Mouse (Mus musculus) erythroblast, embryonic 14.5 days (primary cell): ENCODE measurements at regions not wholly inside any gene's neighbourhood (a gene's known extent, or its start where the extent isn't known, plus 50 kb on each side); places are given as distances from the start of the nearest gene placed in this dataset.

Source experiments
- H3K27me3 ChIP-seq: 2 replicates; pipeline ENCODE4 v1.6.1; 2012; ENCODE audit warnings: inconsistent platforms; ENCODE audit not compliant: control insufficient read depth
- H3K36me3 ChIP-seq: 2 replicates; pipeline ENCODE4 v1.6.1; 2012; ENCODE audit warnings: mild to moderate bottlenecking, inconsistent platforms; ENCODE audit not compliant: control insufficient read depth
- H3K4me1 ChIP-seq: 2 replicates; pipeline ENCODE4 v1.6.1; 2012; ENCODE audit warnings: inconsistent platforms; ENCODE audit not compliant: control insufficient read depth
- H3K4me3 ChIP-seq: replicated peaks from 2 replicates; pipeline ENCODE3; 2012; ENCODE audit warnings: moderate library complexity, mild to moderate bottlenecking, inconsistent platforms
- H3K9me3 ChIP-seq: 2 replicates; pipeline ENCODE4 v1.6.1; 2012; ENCODE audit warnings: low read length, inconsistent platforms, mixed read lengths; ENCODE audit not compliant: control insufficient read depth
- GATA1 ChIP-seq: IDR thresholded peaks from 2 replicates; pipeline ENCODE4 v1.6.1; 2012; ENCODE audit warnings: low read length, inconsistent platforms, mixed read lengths
- TAL1 ChIP-seq: IDR thresholded peaks from 3 replicates; pipeline ENCODE4 v1.6.1; 2012; ENCODE audit warnings: low read length, inconsistent platforms, mixed read lengths

DNA sequence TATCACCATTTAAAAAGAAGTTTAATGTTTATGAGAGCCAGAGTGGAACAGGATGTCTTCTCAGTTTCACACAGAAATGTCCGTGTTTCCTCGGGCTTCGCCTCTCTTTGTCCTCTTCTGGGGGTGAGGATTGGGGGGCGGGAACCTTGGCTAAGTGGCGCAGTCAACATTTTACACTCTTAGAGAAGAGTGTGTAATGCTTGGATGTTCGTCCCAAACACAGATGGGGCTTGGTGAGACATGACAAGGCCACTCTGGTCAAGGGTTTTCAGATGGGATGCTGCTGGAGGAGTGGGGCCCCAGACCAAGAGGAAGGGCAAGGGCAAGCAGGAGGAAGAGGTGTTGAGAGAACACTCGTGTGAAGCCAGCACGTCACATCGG, 172.6 kb upstream of the Clint1 start:
- H3K36me3 ChIP-seq: no peaks in the 10 kb centered on the region
- no peaks in the 10 kb centered on the region for H3K4me1 ChIP-seq
- H3K27me3 ChIP-seq: no peaks in the 10 kb centered on the region
- TF ChIP-seq GATA1: no peak
- no peak for TF ChIP-seq TAL1
- no peak overlapping the region for H3K4me3 ChIP-seq
- H3K9me3 ChIP-seq: no peaks in the 10 kb centered on the region

DNA sequence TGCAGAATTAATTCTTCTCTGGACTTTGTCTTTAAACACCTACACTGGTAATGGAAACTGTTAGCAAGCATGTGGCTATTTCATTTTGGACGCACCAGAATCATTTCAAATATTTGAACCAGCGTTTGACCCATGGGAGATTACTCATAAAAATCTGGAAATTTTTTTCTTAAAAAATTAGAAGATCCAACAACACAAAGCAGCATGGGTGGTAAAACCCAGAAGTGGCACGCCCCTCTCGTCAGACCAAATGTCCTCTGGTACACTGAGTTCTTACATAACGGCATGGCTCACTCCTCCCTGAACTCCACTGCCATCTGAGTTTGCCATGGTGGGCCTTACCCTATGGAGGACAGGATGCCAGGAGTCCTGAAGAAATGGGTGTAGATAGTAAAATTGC, 166.3 kb upstream of the Clint1 start:
- TF ChIP-seq TAL1 (no peak), GATA1 (no peak)
- Histone ChIP-seq H3K9me3 (no peaks in the 10 kb centered on the region), H3K27me3 (no peaks in the 10 kb centered on the region), H3K36me3 (no peaks in the 10 kb centered on the region), H3K4me3 (no peak overlapping the region), H3K4me1 (no peaks in the 10 kb centered on the region)

DNA sequence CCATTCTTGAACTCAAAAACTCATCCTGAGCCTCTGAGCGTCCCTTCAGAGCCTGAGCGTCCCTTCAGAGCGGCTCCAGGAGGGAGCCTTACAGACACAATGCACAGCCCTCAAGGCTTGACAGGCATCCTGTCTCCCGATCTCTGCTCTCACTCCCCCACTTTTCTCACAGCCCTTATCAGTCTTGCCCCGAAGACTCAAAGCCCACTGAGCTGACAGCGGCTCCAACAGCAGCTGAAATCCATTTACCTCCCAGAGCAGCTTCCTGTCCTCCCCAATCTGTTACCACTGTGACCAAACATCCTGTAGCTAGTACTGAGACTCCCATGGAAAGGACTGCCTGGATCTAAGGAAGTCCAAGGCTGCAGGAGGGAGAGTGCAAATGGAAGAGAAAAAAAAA, 158.6 kb upstream of the Clint1 start:
- H3K36me3 ChIP-seq: no peaks in the 10 kb centered on the region
- H3K4me1 ChIP-seq: no peaks in the 10 kb centered on the region
- no peak for TF ChIP-seq GATA1
- TF ChIP-seq TAL1: no peak
- no peaks in the 10 kb centered on the region for H3K27me3 ChIP-seq
- H3K9me3 ChIP-seq: peaks cover 2% of the 10 kb centered on the region; the same call in 1 of the 2 replicates
- H3K4me3 ChIP-seq: no peak overlapping the region

DNA sequence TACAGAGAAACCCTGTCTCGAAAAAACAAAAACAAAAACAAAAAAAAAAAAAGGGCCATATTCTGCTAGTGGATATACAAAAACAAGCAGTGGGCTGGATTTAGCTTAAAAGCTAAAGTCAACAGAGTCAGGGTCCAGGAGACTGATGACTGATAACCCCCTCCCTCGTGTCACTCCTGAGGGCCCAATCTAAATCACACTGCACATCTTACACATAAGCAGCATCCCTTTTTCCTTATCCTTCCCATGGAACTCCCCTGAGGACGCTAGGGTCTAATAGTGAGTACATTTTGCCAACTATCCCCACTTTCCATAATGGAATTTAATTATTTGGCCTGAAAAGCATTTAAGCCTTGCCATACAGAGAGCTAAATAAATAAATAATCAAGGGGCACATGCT, 150.3 kb upstream of the Clint1 start:
- TF ChIP-seq GATA1: no peak
- no peak for TF ChIP-seq TAL1
- Histone ChIP-seq H3K36me3 (no peaks in the 10 kb centered on the region), H3K9me3 (no peaks in the 10 kb centered on the region), H3K4me1 (no peaks in the 10 kb centered on the region), H3K4me3 (no peak overlapping the region), H3K27me3 (no peaks in the 10 kb centered on the region)

DNA sequence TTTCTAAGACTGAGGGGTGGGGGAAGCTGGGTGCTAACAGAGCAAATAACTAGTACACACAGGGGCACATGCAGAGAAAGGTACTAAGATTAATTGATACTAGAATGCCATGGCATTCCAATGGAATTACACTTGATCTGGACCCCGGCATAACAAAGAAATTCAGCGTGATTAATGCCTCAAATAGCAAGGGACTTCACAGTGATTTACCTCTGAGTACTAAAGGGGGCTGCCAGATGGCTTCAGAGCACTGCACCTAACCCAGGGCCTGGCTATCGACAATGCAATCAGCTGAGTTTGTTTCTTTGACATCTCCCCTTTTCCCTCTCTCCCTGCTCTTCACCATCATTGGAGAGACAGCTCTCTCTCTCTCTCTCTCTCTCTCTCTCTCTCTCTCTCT, 148.9 kb upstream of the Clint1 start:
- no peaks in the 10 kb centered on the region for H3K36me3 ChIP-seq
- no peak overlapping the region for H3K4me3 ChIP-seq
- no peaks in the 10 kb centered on the region for H3K4me1 ChIP-seq
- H3K9me3 ChIP-seq: no peaks in the 10 kb centered on the region
- H3K27me3 ChIP-seq: no peaks in the 10 kb centered on the region
- no peak for TF ChIP-seq TAL1
- TF ChIP-seq GATA1: no peak

DNA sequence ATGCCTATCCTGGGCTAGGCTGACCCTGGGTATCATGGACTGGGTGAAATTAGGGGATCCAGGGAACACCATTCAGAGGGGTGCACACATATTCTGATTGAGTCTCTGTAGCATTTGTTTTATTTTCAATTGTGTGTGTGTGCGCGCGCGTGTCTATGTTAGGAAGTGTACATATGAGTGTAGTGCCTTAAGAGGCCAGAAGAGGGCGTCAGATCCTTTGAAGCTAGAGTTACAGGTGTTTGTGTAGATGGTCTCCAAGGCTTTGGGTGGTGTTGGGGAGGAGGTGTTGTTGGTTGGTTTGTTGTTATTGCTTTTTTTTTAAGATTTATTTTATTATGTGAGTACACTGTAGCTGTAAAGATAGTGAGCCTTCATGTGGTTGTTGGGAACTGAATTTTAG, 147.4 kb upstream of the Clint1 start:
- Histone ChIP-seq H3K9me3 (no peaks in the 10 kb centered on the region), H3K4me1 (no peaks in the 10 kb centered on the region), H3K36me3 (no peaks in the 10 kb centered on the region), H3K4me3 (no peak overlapping the region), H3K27me3 (no peaks in the 10 kb centered on the region)
- TF ChIP-seq GATA1 (no peak), TAL1 (no peak)

DNA sequence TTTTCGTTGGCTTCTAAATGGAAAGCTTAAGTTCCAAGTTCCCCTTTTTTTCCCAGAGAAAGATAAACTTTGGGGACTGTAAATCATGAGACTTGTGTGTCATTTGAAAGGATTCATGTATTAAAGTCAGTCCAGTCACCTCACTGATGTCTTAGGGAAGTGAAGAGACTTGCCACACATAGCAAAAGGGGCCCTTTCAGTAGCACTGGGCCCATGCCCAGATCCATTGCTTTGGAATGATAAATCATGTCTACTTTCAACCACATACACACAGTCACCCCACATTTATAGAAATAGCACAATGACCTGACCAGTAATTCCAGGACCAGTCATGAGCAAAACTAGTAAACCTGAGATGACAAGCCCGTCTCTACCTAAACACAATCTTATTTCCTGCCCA, 133.2 kb upstream of the Clint1 start:
- no peaks in the 10 kb centered on the region for H3K4me1 ChIP-seq
- H3K36me3 ChIP-seq: no peaks in the 10 kb centered on the region
- TF ChIP-seq GATA1 (no peak), TAL1 (no peak)
- H3K27me3 ChIP-seq: no peaks in the 10 kb centered on the region
- H3K9me3 ChIP-seq: no peaks in the 10 kb centered on the region
- H3K4me3 ChIP-seq: no peak overlapping the region

DNA sequence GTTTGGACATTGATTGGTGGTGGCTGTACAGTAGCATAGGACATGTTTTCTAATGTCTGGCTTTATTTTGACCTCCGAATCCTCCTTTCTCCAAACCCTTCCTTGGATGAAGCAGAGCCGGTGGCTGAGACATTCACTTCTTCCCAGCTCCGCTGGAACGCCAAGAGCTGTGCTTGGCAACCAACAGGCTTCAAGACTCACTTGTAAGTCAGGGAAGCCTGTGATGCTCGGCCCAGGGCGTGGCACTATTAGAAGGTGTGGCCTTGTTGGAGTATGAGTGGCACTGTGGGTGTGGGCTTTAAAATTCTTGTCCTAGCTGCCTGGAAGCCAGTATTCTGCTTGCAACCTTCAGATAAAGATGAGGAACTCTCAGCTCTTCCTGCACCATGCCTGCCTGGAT, 132.0 kb upstream of the Clint1 start:
- Histone ChIP-seq H3K36me3 (no peaks in the 10 kb centered on the region), H3K9me3 (no peaks in the 10 kb centered on the region), H3K4me3 (no peak overlapping the region), H3K4me1 (no peaks in the 10 kb centered on the region), H3K27me3 (no peaks in the 10 kb centered on the region)
- TF ChIP-seq TAL1: no peak
- no peak for TF ChIP-seq GATA1

DNA sequence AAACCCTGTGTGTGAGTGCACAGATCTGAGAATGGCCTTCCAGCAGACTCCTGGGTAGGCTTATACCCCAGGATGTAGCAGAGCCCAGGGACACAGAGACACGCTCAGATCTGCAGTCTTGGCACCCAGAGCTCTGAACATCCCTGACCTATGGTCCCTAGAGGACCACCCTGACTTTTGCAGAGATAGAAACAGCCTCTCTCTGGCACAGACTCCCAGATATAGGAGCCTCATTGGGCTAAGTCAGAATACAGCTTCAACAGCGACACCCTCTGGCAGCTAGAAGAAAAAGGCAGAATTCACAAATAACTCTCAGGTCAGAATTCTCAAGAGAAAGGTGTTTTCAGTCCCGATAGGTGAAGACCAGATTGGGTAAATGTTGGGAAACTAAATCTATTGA, 115.3 kb upstream of the Clint1 start:
- TF ChIP-seq GATA1: no peak
- TF ChIP-seq TAL1: no peak
- Histone ChIP-seq H3K27me3 (no peaks in the 10 kb centered on the region), H3K4me1 (no peaks in the 10 kb centered on the region), H3K4me3 (no peak overlapping the region), H3K36me3 (no peaks in the 10 kb centered on the region), H3K9me3 (no peaks in the 10 kb centered on the region)

DNA sequence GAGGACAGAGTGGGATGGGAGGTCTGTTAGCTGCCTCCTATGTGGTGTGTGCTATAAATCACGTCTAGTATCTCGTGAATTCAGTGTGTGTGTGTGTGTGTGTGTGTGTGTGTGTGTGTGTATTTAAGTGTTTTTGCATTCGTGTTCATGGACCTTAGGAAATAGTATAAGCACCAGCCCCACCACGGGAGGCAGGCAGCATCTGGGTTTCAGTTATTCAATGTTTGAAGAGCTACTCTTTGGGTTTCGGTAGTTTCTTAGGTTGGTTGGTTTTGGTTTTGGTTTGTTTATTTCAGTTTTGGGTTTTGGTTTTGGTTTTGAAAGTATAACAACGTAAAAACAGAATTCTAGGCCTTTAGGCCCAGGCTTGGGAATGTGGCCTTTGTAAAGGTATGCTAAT, 113.5 kb upstream of the Clint1 start:
- H3K27me3 ChIP-seq: no peaks in the 10 kb centered on the region
- no peak overlapping the region for H3K4me3 ChIP-seq
- no peaks in the 10 kb centered on the region for H3K4me1 ChIP-seq
- no peaks in the 10 kb centered on the region for H3K9me3 ChIP-seq
- H3K36me3 ChIP-seq: no peaks in the 10 kb centered on the region
- TF ChIP-seq TAL1 (no peak), GATA1 (no peak)
